Mouse (Mus musculus) thymus, postnatal 10 days (tissue): Measurements from ENCODE around the gene Twsg1.

Experiments used
- DNase-seq, 2 experiments: peaks; one replicate each; pipeline ENCODE4 v3.0.0; 2021; ENCODE audit warnings: low spot score in 2 of 2

The Twsg1 gene

DNA sequence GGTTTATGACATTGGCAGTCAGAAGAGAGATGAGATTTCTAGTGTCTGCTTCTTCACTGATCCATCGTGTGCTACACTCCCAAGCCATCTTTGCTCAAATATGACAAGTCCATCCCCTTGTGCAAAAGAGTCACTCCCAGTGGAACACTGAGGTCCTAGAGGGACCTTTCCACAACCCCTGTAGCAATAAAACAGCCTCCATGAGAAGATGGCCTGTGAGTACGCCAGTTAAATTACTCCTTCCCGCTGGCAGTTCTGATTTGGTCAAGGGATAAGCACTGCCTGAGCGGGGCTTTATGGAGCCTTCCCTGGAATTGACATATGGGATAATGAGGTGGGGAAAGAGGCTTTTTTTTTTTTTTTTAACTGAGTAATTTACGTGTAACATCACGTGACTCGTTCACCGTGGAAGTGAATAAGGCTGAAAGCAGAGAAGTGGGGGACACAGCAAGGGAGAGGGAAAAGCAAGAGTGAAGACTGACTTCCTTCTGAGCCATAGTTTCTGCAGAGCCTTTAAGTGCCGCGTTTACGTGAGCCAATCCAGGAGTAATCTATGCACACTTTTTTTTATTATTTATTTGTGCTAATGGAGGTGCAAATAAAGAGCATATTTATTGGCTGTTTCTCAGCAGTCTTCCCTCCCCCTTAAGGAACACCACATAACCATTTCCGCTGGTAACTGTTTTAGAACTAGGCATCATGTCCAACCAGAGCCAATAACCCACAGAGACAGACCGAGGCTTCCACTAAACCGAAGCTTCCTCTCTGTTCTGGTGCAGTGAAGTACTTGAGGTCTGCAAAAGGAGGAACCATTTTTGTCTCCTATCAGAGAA lies 65.1 kb downstream of the Twsg1 start, which contains the start of gene Ralbp1:
Gene Ralbp1 (minus strand): TSS at position 102 of the 833 bp plus-strand sequence.
- DNase-seq: no peak

DNA sequence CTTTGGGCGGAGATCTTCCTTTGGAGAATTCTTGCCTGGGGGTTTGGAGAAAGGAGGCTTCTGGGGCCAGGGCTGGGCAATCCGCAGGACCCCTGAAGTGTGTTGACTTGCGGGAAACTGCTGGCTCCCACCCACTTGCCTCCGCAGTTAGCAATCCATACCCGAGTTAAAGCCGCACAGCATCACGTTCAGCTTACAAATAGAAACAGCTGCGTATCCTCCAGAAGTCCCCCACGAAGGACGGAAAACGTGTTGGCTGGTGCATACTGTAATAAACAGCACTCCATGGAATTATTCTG lies 65.7 kb downstream of the Twsg1 start:
- DNase-seq: no peak

DNA sequence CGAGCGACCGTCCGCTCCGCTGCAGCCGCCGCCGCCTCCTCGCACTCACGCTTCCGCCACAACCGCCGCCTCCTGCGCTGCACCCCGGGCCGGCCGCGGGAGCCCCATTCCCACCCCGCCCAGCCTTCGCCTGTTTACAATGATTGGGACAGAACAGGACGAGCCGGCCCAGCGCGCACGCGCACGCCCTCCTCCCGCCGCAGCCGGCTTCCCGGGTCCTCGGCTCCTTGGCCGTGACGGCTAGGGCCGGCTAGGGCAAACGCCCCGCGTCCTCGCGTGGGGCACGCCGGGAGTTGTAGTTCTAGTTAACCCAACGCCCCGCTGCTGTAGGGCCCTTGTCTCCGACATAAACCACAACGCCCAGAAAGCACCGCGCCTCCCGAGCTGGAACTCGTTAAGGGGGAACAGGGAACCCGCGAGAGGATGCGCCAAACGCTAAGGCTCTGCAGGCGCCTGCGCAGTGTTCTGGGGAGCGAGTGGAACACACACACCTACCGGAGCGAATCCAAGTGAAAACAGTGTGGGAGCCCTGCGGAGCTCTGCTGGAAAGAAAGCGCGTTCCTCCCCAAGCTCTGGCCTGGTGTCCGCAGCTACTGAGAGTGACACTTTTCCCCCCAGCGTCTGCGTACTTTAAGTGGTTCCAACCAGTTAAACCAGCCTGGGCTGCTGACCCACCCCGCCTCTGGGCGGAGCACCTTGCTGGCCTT lies 66.2 kb downstream of the Twsg1 start:
- DNase-seq: peak; percentile 97 to 98

DNA sequence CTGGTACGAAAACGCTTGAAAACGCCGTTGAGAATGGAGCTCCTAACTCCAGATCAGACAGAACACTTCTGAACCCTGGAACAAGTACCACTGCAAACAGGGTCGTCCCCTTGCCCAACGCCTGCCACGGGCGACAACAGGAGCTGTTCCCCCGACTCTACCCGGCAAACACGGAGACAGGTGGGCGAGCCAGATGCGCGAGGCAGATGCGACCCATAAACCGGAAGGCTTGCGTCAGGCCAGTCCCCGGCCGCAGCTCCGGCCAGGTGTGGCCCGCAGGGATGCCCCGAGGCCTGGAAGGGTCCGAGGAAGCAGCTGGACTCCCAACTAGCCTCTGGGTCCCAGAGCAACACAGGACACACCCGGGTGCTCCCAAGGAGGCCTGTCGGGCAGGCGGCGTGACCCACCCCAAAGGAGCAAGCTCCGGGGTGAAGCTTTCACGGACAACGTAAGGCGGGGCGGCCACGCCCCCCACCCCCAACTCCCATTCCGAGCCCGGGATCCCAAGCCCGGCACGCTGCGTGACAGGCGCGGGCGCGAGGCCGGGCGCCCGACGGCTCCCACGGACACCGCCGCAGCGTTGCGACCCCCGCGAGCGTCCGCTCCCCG lies 66.9 kb downstream of the Twsg1 start:
- DNase-seq: peak in 1 of 2 experiments; percentile 45

DNA sequence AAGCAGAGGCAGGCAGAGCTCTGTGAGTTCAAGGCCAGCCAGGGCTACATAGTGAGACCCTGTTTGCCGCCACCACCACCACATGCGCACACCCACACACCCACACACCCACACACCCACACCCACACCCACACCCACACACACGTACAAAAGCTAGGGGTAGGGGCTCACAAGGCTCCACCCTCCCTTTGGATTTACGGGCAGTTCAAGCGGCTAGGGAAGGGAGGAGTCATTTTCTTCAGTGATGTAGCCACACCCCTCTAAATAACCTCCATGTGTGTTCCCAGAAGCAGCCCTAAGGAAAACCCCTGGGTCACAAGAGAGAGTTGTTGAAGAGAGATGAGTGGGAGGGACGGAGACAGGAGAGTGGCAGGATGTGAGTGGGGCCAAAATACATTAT lies 74.0 kb downstream of the Twsg1 start:
- DNase-seq: no peak

DNA sequence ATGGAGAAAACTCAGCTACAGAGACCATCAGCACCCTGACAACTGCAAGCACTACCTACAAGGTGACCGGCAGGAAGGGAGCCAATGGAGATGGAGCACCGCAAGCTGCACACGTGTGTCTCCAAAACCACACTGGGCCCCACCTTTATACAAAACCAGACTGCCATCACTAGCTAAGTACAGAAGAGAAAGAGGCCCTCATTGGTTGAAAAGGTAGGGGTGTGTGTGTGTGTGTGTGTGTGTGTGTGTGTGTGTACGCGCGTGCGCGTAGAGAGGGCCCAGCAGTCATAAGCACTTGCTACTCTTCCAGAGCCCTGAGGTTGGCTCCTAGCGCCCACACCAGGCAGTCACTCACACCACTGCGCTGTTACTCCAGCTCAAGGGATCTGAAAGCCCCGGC lies 77.2 kb downstream of the Twsg1 start:
- no peak for DNase-seq

DNA sequence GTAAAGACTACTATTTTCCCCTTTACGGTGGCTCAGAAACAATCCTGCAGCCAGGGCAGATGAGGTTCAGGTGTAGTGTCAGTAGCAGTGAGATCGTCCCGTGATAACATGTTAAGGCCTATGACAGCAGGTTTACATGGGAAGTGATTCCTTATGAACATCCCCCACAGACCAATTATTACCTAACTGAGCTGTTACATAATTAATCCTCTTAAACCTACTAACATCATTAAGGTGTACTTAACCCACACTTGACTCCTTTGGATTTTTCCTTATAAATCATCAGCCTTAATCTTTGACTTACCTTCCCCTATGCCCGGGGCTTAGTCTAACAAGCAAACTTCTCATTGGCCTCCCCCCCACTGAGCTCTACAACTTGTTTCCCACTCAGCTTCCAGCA lies 77.9 kb downstream of the Twsg1 start:
- no peak for DNase-seq

DNA sequence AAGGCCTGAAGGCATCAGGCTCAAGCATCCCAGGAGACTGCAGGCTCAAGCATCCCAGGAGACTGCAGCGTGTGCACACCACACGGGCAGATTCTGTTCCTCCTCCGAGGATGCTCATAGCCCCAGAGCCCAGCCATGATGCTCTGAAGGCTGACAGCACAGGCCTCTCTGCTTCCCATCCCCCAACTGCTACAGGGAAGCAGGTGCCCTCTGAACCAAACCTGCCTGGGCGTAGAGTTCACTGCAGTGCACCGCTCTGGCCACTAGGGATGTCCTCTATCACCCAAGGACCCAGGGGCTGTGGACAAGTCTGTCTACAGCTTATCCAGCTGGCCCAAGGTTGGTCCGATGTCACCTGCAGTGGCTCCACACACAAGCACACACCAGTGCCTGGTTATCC lies 78.4 kb downstream of the Twsg1 start:
- peak; percentile 70 to 78 for DNase-seq

DNA sequence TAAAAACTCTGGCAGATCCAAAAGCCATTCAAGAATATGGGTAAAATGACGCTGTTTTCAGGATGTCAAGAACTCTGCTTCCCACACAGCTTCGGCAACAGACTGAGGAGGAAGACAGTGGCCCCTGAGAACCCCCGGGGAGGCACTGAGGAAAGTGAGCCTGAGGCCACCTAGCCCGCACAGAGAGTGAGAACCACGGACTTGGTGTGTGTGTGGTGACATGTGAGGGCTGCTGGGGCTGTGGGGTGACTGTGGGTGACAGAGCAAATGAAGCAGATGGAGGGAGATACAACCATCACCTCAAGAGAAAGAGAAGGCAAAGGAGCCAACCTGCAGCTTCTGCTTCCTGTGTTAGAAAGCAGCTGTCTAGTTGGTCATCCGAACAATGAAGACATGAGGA lies 79.0 kb downstream of the Twsg1 start:
- DNase-seq: no peak
